Mouse (Mus musculus) spleen, adult 2 months (tissue): ENCODE results near the gene E2f3.

ENCODE experiments used
- CTCF ChIP-seq: fragments of 200-500 bp; IDR thresholded peaks from 2 replicates; pipeline ENCODE4 v1.5.1; 2011; ENCODE audit warnings: mild to moderate bottlenecking, inconsistent platforms; ENCODE audit not compliant: insufficient read depth, insufficient read length, insufficient replicate concordance; ENCODE audit errors: extremely low read depth
- POLR2A ChIP-seq: fragments of 200-500 bp; IDR thresholded peaks from 2 replicates; pipeline ENCODE4 v1.6.1; 2011; ENCODE audit warnings: low read depth, low read length, inconsistent platforms

GRCm38 (mm10) chr13:29974066-29974465, 11.8 kb downstream of the E2f3 start:
- TF ChIP-seq CTCF (peak; percentile 20; the same call in 1 of the 2 replicates), POLR2A (no peak)
